Mouse (Mus musculus) naive thymus-derived CD4-positive, alpha-beta T cell, adult 2 months (primary cell): Measurements from ENCODE around the gene Ankib1.

Experiments
- DNase-seq: peaks from one replicate; pipeline ENCODE4 v3.0.0-alpha.2; 2011; ENCODE audit warnings: low read depth

The Ankib1 gene

DNA sequence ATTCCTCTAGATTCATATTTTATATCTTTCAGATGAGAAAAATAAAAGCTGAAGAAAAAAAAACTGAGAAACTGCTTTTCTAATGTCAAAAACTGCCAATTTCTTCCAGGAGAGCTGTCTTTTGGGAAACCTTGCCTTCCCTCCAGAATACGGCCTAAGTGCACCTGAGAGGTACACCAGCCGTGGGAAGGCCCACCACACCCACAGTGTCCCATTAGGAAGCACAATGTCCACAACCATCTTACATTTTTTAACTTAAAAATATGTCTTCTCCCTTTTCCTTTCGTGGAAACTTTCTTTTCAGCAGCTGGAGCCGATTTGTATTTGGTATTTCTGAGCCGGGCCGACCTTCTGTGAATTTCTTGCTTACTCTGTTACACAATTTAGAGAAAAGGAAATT, 156.2 kb downstream of the Ankib1 start:
- DNase-seq: no peak

DNA sequence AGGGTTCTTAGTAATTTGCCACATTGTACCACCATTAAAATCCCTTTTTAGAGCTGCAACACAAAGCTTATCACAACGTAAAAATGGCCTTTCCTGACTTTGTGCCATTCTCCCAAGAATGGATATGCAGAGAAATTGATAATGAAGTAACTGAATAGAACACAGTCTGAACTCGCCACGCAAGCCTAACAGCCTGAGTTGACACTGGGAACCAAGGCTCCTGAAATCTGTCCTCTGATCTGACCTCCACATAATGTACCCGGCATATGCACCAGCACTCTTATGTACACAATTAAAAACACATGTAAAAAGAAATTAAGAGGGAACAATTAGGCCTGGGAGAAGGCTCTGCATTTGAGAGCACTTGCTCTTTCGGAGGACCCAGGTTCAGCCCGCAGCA, 157.4 kb downstream of the Ankib1 start:
- DNase-seq: no peak

DNA sequence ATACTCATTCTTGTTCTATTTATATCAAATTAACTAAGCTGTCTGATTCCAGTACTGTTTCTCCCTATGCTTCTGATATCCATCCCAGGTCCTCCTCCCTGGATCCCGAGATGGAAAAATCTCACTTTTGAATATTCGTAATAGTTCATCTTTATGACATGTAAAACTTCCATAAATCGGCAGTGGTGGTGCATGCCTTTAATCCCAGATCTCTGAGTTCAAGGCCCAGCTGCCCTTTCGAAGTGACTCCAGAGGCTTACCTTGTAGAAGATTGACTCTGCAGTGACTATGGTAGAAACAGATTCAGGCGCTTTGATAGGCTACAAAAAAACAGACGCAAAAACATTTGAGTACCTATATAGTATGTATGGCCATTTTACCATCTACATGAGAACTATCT, 158.1 kb downstream of the Ankib1 start:
- no peak for DNase-seq
